Mouse (Mus musculus): ENCODE results near the gene Copz1.
"Not testable (repeated sequence)": the region's sequence is repeated elsewhere in the genome, so short reads cannot be mapped to it uniquely, and the experiment has no call there.

DNA sequence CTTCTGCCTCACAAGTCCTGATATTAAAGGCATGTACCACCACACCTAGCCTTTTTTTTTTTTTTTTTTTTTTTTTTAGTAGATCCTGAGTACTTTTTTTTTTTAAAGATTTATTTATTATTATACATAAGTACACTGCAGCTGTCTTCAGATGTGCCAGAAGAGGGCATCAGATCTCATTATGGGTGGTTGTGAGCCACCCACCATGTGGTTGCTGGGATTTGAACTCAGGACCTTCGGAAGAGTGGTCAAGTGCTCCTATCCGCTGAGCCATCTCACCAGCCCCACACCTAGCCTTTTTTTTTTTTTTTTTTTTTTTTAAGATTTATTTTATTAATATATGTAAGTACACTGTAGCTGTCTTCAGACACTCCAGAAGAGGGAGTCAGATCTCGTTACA lies 3.4 kb downstream of the Copz1 start:
- not testable (repeated sequence) for TF ChIP-seq ETS1 (conservative IDR thresholded peaks at IDR 0.05; ENCODE audit: low read depth, low read length); MAFK (IDR thresholded peaks at IDR 0.05; ENCODE audit: insufficient replicate concordance, low read length)
